21 mouse cellular contexts compared by ENCODE assay signal in the genomic region with DNA sequence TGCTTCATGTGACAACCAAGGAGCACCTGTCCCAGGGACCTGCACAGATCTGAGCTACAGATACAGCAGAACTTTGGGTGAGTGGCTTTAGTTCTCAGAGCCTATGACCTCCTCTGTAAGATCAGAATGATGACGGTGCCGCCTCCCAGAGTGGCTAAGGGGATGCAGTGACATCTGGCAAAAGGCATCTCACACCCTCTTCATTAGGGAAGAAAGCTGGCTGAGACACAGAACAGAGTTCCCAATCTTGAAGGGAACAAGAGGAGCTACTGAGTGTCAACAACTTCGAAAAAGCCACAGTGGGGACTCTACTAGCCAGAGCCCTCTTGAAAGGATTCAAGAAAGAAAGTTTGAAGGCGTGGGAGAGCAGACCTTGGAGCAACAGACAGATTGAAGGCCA.
"Had no signal": no experiment of that assay in that cellular context is flagged by ENCODE, and none has a peak within 500 bp of the region (broad histone marks: within the 10 kb centered on the region; RNA-seq: fewer than 3 reads in every experiment).

No protein-coding gene starts in this region.

- H3K9me3 ChIP-seq: limb, embryonic 10.5 days; limb, embryonic 13.5 days; liver, embryonic 12.5 days; liver, embryonic 15.5 days; lung, embryonic 15.5 days; megakaryocyte, embryonic 14.5 days; midbrain, embryonic 10.5 days; neural tube, embryonic 12.5 days; neural tube, embryonic 15.5 days; stomach, embryonic 15.5 days had no signal

- H3K4me2 ChIP-seq: limb, embryonic 13.5 days; liver, embryonic 12.5 days; liver, embryonic 15.5 days; lung, embryonic 15.5 days; neural tube, embryonic 12.5 days; neural tube, embryonic 15.5 days; stomach, embryonic 15.5 days had no signal

- H3K36me3 ChIP-seq: limb, embryonic 10.5 days; limb, embryonic 13.5 days; liver, embryonic 12.5 days; liver, embryonic 15.5 days; lung, embryonic 15.5 days; midbrain, embryonic 10.5 days; neural tube, embryonic 12.5 days; neural tube, embryonic 15.5 days; stomach, embryonic 15.5 days had no signal

- ATAC-seq: intestine, embryonic 16.5 days had no signal

- H3K9ac ChIP-seq: limb, embryonic 13.5 days; liver, embryonic 12.5 days; liver, embryonic 15.5 days; lung, embryonic 15.5 days; neural tube, embryonic 12.5 days; neural tube, embryonic 15.5 days; stomach, embryonic 15.5 days had no signal

- H3K27me3 ChIP-seq: limb, embryonic 13.5 days; liver, embryonic 15.5 days; lung, embryonic 15.5 days; neural tube, embryonic 12.5 days; neural tube, embryonic 15.5 days; stomach, embryonic 15.5 days had no signal

- H3K4me3 ChIP-seq: limb, embryonic 10.5 days; limb, embryonic 13.5 days; liver, embryonic 12.5 days; liver, embryonic 15.5 days; lung, embryonic 15.5 days; megakaryocyte, embryonic 14.5 days; midbrain, embryonic 10.5 days; neural tube, embryonic 12.5 days; neural tube, embryonic 15.5 days; stomach, embryonic 15.5 days had no signal

- H3K4me1 ChIP-seq: megakaryocyte, embryonic 14.5 days; neural tube, embryonic 12.5 days had no signal

- H3K27ac ChIP-seq: limb, embryonic 13.5 days; liver, embryonic 12.5 days; liver, embryonic 15.5 days; lung, embryonic 15.5 days; midbrain, embryonic 10.5 days; neural tube, embryonic 12.5 days; neural tube, embryonic 15.5 days; stomach, embryonic 15.5 days had no signal

- DNase-seq: kidney, adult 18-20 months; kidney, adult 9 months; kidney, postnatal 14 days; kidney, postnatal 4 days; liver; midbrain, embryonic 14.5 days; retina, postnatal 1 day; right cerebral cortex, postnatal 25 days; spleen, adult 18-20 months; thymus, postnatal 25 days had no signal
